Mouse (Mus musculus): ENCODE data around the gene Ppp1r3d. TPM values are rescaled to one million over a fixed set of nuclear protein-coding genes. Genes with fewer than 3 reads are reported as not detected.

Gene Ppp1r3d
- polyA plus RNA-seq, 1 experiment = 0.73 TPM

GRCm38 (mm10) chr2:178422186-178422585 is 7.9 kb upstream of the Ppp1r3d start:
- no peak for TF ChIP-seq POLR2A (IDR thresholded peaks at IDR 0.05; ENCODE audit: insufficient read depth, low read length)
- TF ChIP-seq CTCF (IDR thresholded peaks at IDR 0.05; ENCODE audit: low read depth, low read length) = no peak
- no peak for TF ChIP-seq EP300 (IDR thresholded peaks at IDR 0.05; ENCODE audit: insufficient read depth, low read depth, low read length)
- Histone ChIP-seq H3K4me3 (ENCODE audit: low read depth, low read length) (no peak overlapping the region), H3K27me3 (ENCODE audit: control insufficient read depth, insufficient read depth, low read length, poor library complexity, severe bottlenecking) (no peaks in the 10 kb centered on the region), H3K27ac (ENCODE audit: insufficient read depth, low read length) (no peak overlapping the region), H3K9me3 (replicated peaks; ENCODE audit: control insufficient read depth, insufficient read depth, low read length, poor library complexity, severe bottlenecking) (no peaks in the 10 kb centered on the region), H3K9ac (ENCODE audit: low read depth, poor library complexity, severe bottlenecking) (no peak overlapping the region), H3K4me1 (ENCODE audit: control insufficient read depth, insufficient read depth, low read length) (no peaks in the 10 kb centered on the region), H3K36me3 (ENCODE audit: control insufficient read depth, insufficient read depth, low read length, poor library complexity, severe bottlenecking) (no peaks in the 10 kb centered on the region)

GRCm38 (mm10) chr2:178421603-178422002 is 7.3 kb upstream of the Ppp1r3d start:
- TF ChIP-seq EP300 (IDR thresholded peaks at IDR 0.05; ENCODE audit: insufficient read depth, low read depth, low read length) = no peak
- TF ChIP-seq POLR2A (IDR thresholded peaks at IDR 0.05; ENCODE audit: insufficient read depth, low read length) = no peak
- no peak for TF ChIP-seq CTCF (IDR thresholded peaks at IDR 0.05; ENCODE audit: low read depth, low read length)
- no peaks in the 10 kb centered on the region for H3K4me1 ChIP-seq (ENCODE audit: control insufficient read depth, insufficient read depth, low read length)
- H3K36me3 ChIP-seq (ENCODE audit: control insufficient read depth, insufficient read depth, low read length, poor library complexity, severe bottlenecking) = no peaks in the 10 kb centered on the region
- no peak overlapping the region for H3K27ac ChIP-seq (ENCODE audit: insufficient read depth, low read length)
- no peaks in the 10 kb centered on the region for H3K9me3 ChIP-seq (replicated peaks; ENCODE audit: control insufficient read depth, insufficient read depth, low read length, poor library complexity, severe bottlenecking)
- no peak overlapping the region for H3K4me3 ChIP-seq (ENCODE audit: low read depth, low read length)
- no peak overlapping the region for H3K9ac ChIP-seq (ENCODE audit: low read depth, poor library complexity, severe bottlenecking)
- H3K27me3 ChIP-seq (ENCODE audit: control insufficient read depth, insufficient read depth, low read length, poor library complexity, severe bottlenecking) = no peaks in the 10 kb centered on the region

- Histone ChIP-seq H3K9me3 (replicated peaks; ENCODE audit: control insufficient read depth, insufficient read depth, low read length, poor library complexity, severe bottlenecking) (no peaks in the 10 kb centered on the region), H3K27me3 (ENCODE audit: control insufficient read depth, insufficient read depth, low read length, poor library complexity, severe bottlenecking) (no peaks in the 10 kb centered on the region), H3K36me3 (ENCODE audit: control insufficient read depth, insufficient read depth, low read length, poor library complexity, severe bottlenecking) (no peaks in the 10 kb centered on the region), H3K4me1 (ENCODE audit: control insufficient read depth, insufficient read depth, low read length) (no peaks in the 10 kb centered on the region), H3K4me3 (ENCODE audit: low read depth, low read length) (no peak overlapping the region), H3K9ac (ENCODE audit: low read depth, poor library complexity, severe bottlenecking) (no peak overlapping the region), H3K27ac (ENCODE audit: insufficient read depth, low read length) (no peak overlapping the region)
- TF ChIP-seq POLR2A (IDR thresholded peaks at IDR 0.05; ENCODE audit: insufficient read depth, low read length) = no peak
- TF ChIP-seq EP300 (IDR thresholded peaks at IDR 0.05; ENCODE audit: insufficient read depth, low read depth, low read length) = no peak
- no peak for TF ChIP-seq CTCF (IDR thresholded peaks at IDR 0.05; ENCODE audit: low read depth, low read length)
Observed at GRCm38 (mm10) chr2:178420576-178420975, 6.3 kb upstream of the Ppp1r3d start.

- H3K9me3 ChIP-seq (replicated peaks; ENCODE audit: control insufficient read depth, insufficient read depth, low read length, poor library complexity, severe bottlenecking) = no peaks in the 10 kb centered on the region
- H3K27me3 ChIP-seq (ENCODE audit: control insufficient read depth, insufficient read depth, low read length, poor library complexity, severe bottlenecking) = peaks cover 1% of the 10 kb centered on the region
- TF ChIP-seq CTCF (IDR thresholded peaks at IDR 0.05; ENCODE audit: low read depth, low read length) (no peak), POLR2A (IDR thresholded peaks at IDR 0.05; ENCODE audit: insufficient read depth, low read length) (no peak), EP300 (IDR thresholded peaks at IDR 0.05; ENCODE audit: insufficient read depth, low read depth, low read length) (no peak)
- H3K4me3 ChIP-seq (ENCODE audit: low read depth, low read length) = no peak overlapping the region
- H3K9ac ChIP-seq (ENCODE audit: low read depth, poor library complexity, severe bottlenecking) = no peak overlapping the region
- H3K27ac ChIP-seq (ENCODE audit: insufficient read depth, low read length) = no peak overlapping the region
- no peaks in the 10 kb centered on the region for H3K4me1 ChIP-seq (ENCODE audit: control insufficient read depth, insufficient read depth, low read length)
- no peaks in the 10 kb centered on the region for H3K36me3 ChIP-seq (ENCODE audit: control insufficient read depth, insufficient read depth, low read length, poor library complexity, severe bottlenecking)
Observed at GRCm38 (mm10) chr2:178416970-178417369, 2.7 kb upstream of the Ppp1r3d start.

- no peak overlapping the region for H3K9ac ChIP-seq (ENCODE audit: low read depth, poor library complexity, severe bottlenecking)
- no peaks in the 10 kb centered on the region for H3K9me3 ChIP-seq (replicated peaks; ENCODE audit: control insufficient read depth, insufficient read depth, low read length, poor library complexity, severe bottlenecking)
- no peaks in the 10 kb centered on the region for H3K4me1 ChIP-seq (ENCODE audit: control insufficient read depth, insufficient read depth, low read length)
- H3K27me3 ChIP-seq (ENCODE audit: control insufficient read depth, insufficient read depth, low read length, poor library complexity, severe bottlenecking) = peaks cover 1% of the 10 kb centered on the region
- no peak for TF ChIP-seq POLR2A (IDR thresholded peaks at IDR 0.05; ENCODE audit: insufficient read depth, low read length)
- no peak for TF ChIP-seq EP300 (IDR thresholded peaks at IDR 0.05; ENCODE audit: insufficient read depth, low read depth, low read length)
- H3K4me3 ChIP-seq (ENCODE audit: low read depth, low read length) = no peak overlapping the region
- no peak overlapping the region for H3K27ac ChIP-seq (ENCODE audit: insufficient read depth, low read length)
- H3K36me3 ChIP-seq (ENCODE audit: control insufficient read depth, insufficient read depth, low read length, poor library complexity, severe bottlenecking) = no peaks in the 10 kb centered on the region
Observed at GRCm38 (mm10) chr2:178416427-178416826, 2.2 kb upstream of the Ppp1r3d start.

GRCm38 (mm10) chr2:178415150-178415448 is 827 bp upstream of the Ppp1r3d start:
- no peaks in the 10 kb centered on the region for H3K36me3 ChIP-seq (ENCODE audit: control insufficient read depth, insufficient read depth, low read length, poor library complexity, severe bottlenecking)
- H3K9ac ChIP-seq (ENCODE audit: low read depth, poor library complexity, severe bottlenecking) = no peak overlapping the region
- H3K9me3 ChIP-seq (replicated peaks; ENCODE audit: control insufficient read depth, insufficient read depth, low read length, poor library complexity, severe bottlenecking) = no peaks in the 10 kb centered on the region
- no peaks in the 10 kb centered on the region for H3K4me1 ChIP-seq (ENCODE audit: control insufficient read depth, insufficient read depth, low read length)
- peaks cover 1% of the 10 kb centered on the region for H3K27me3 ChIP-seq (ENCODE audit: control insufficient read depth, insufficient read depth, low read length, poor library complexity, severe bottlenecking)
- H3K27ac ChIP-seq (ENCODE audit: insufficient read depth, low read length) = no peak overlapping the region
- TF ChIP-seq EP300 (IDR thresholded peaks at IDR 0.05; ENCODE audit: insufficient read depth, low read depth, low read length) (no peak), POLR2A (IDR thresholded peaks at IDR 0.05; ENCODE audit: insufficient read depth, low read length) (no peak), CTCF (IDR thresholded peaks at IDR 0.05; ENCODE audit: low read depth, low read length) (no peak)
- H3K4me3 ChIP-seq (ENCODE audit: low read depth, low read length) = no peak overlapping the region
